In genomic region chr11:84957171-84957570, GRCm38 (mm10) we compare ENCODE assay signal across 11 mouse cellular contexts. TPM values are rescaled to one million over a fixed set of nuclear protein-coding genes. Genes with fewer than 3 reads are reported as not detected.
DNase-seq lines count a peak whose midpoint lies in the region; ATAC-seq and TF ChIP-seq lines count a peak whose summit lies in the region.
"Had no signal": no experiment of that assay in that cellular context is flagged by ENCODE, and none has a peak within 500 bp of the region (broad histone marks: within the 10 kb centered on the region; RNA-seq: fewer than 3 reads in every experiment).

No protein-coding gene starts in this region.

- H3K4me3 ChIP-seq in gastrocnemius, adult 2 months, result peak overlapping the region; percentile 71
- peak overlapping the region; percentile 27 for H3K4me3 ChIP-seq in neural tube, embryonic 11.5 days (ENCODE audit: low read depth, low read length)
- H3K4me3 ChIP-seq in limb, embryonic 15.5 days, result peak overlapping the region; percentile 21

- peak overlapping the region; percentile 56 for H3K4me2 ChIP-seq in neural tube, embryonic 11.5 days (ENCODE audit: low read depth)
- peak overlapping the region; percentile 41 for H3K4me2 ChIP-seq in limb, embryonic 15.5 days

- H3K4me1 ChIP-seq in neural tube, embryonic 11.5 days (ENCODE audit: control insufficient read depth, insufficient read depth, low read length), result peaks cover 7% of the 10 kb centered on the region; the same call in 1 of the 2 replicates
- peaks cover 11% of the 10 kb centered on the region for H3K4me1 ChIP-seq in limb, embryonic 15.5 days

- H3K27me3 ChIP-seq in neural tube, embryonic 11.5 days (ENCODE audit: control insufficient read depth, insufficient read depth, low read length), result peaks cover 26% of the 10 kb centered on the region
- peaks cover 45% of the 10 kb centered on the region for H3K27me3 ChIP-seq in limb, embryonic 15.5 days

- H3K27ac ChIP-seq in gastrocnemius, adult 2 months, result no peak overlapping the region
- no peak overlapping the region for H3K27ac ChIP-seq in neural tube, embryonic 11.5 days (ENCODE audit: low read depth, low read length)
- H3K27ac ChIP-seq in limb, embryonic 15.5 days, result no peak overlapping the region
- H3K27ac ChIP-seq: macrophage had no signal

- H3K9ac ChIP-seq in neural tube, embryonic 11.5 days (ENCODE audit: low read length), result no peak overlapping the region
- no peak overlapping the region for H3K9ac ChIP-seq in limb, embryonic 15.5 days

- H3K9me3 ChIP-seq in neural tube, embryonic 11.5 days (ENCODE audit: control insufficient read depth, low read length), result no peaks in the 10 kb centered on the region
- H3K9me3 ChIP-seq in limb, embryonic 15.5 days, result no peaks in the 10 kb centered on the region

- ATAC-seq in neural tube, embryonic 11.5 days (ENCODE audit: insufficient read depth, low FRiP score, low TSS enrichment), result no peak
- ATAC-seq in limb, embryonic 15.5 days (ENCODE audit: insufficient number of reproducible peaks, low FRiP score, low TSS enrichment, low read depth), result no peak

- intact Hi-C loops in gastrocnemius, adult 2 months (cut with DNase I), result no loop called here
- intact Hi-C loops in gastrocnemius, postnatal 14 days (cut with DNase I; ENCODE audit: low total_unique reads), result no loop called here

- no peak for TF ChIP-seq CTCF in gastrocnemius, adult 2 months (IDR thresholded peaks at IDR 0.05)

- WGBS in neural tube, embryonic 11.5 days, result 8% methylated on average over 15 of the region's 15 CpGs
- 7% methylated on average over 15 of the region's 15 CpGs for WGBS in limb, embryonic 15.5 days

- DNase-seq in gastrocnemius, adult 2 months, result no peak
- no peak for DNase-seq in gastrocnemius, postnatal 14 days
- DNase-seq in neural tube, embryonic 11.5 days (ENCODE audit: low spot score), result no peak
- no peak for DNase-seq in neural tube, embryonic 10.5 days (ENCODE audit: extremely low spot score, low spot score)
- no peak for DNase-seq in right cerebral cortex, postnatal 14 days
- DNase-seq in cerebellum, postnatal 36 days, result no peak
- DNase-seq in frontal cortex, adult 2 months (ENCODE audit: extremely low spot score in 1 of 2, low spot score in 1 of 2), result no peak
- DNase-seq: adrenal gland, postnatal 36 days had no signal

- H3K36me3 ChIP-seq in neural tube, embryonic 11.5 days (ENCODE audit: control insufficient read depth, insufficient read depth, low read length), result no peaks in the 10 kb centered on the region
- H3K36me3 ChIP-seq in limb, embryonic 15.5 days, result no peaks in the 10 kb centered on the region

RNA-seq across cellular contexts. Expression of gene Car4, which starts 0.4 kb away (rescaled TPM):
- total RNA-seq in gastrocnemius, adult 2 months (2021), result 10 to 100 TPM; 10.2 to 13.5 TPM
- 10 to 100 TPM; 18.3 to 28.3 TPM for total RNA-seq in gastrocnemius, postnatal 14 days (2021)
- polyA plus RNA-seq in neural tube, embryonic 11.5 days (2014; fragmentation: Nextera tagmentation; extraction: Ambion mirVana), result 2.0 and 2.9 TPM in 2 replicates
- polyA plus RNA-seq in limb, embryonic 15.5 days (2015; fragmentation: Nextera tagmentation; extraction: Ambion mirVana), result 0.37 TPM in 1 of 2 replicates, not detected in the other
- 63.0 and 71.7 TPM in 2 replicates for polyA plus RNA-seq in frontal cortex, adult 2 months (2012; rRNA removed)
- polyA plus RNA-seq: C2C12, macrophage had no signal

RNA-seq across cellular contexts. Expression of gene Znhit3, which starts 41.0 kb away (rescaled TPM):
- total RNA-seq in gastrocnemius, adult 2 months (2021), result 10 to 100 TPM; 13.7 to 16.5 TPM
- 10 to 100 TPM in 1 of 2 experiments, 1 to 10 TPM in 1; 9.5 to 11.2 TPM for total RNA-seq in gastrocnemius, postnatal 14 days (2021)
- 70.1 and 71.3 TPM in 2 replicates for polyA plus RNA-seq in neural tube, embryonic 11.5 days (2014; fragmentation: Nextera tagmentation; extraction: Ambion mirVana)
- polyA plus RNA-seq in limb, embryonic 15.5 days (2015; fragmentation: Nextera tagmentation; extraction: Ambion mirVana), result 51.1 and 51.6 TPM in 2 replicates
- 37.8 and 47.5 TPM in 2 replicates for polyA plus RNA-seq in frontal cortex, adult 2 months (2012; rRNA removed)

Comparison
In these comparisons a context has a peak if more than half of its experiments do, and no peak if none do; other contexts are left out.
1. H3K4me3 ChIP-seq: peak in every context shown above with its lines; median percentile 71 in gastrocnemius, adult 2 months; 27 in neural tube, embryonic 11.5 days; 21 in limb, embryonic 15.5 days.
2. RNA of gene Car4, which starts 0.4 kb away (polyA plus RNA-seq): 63.0 to 71.7 TPM in frontal cortex, adult 2 months; 2.0 to 2.9 TPM in neural tube, embryonic 11.5 days and 0.37 TPM in limb, embryonic 15.5 days; every median in the first group is over 10 times any median in the second.